Mouse (Mus musculus): ENCODE results near the gene Tnnc2. TPM values are rescaled to one million over a fixed set of nuclear protein-coding genes. Genes with fewer than 3 reads are reported as not detected.

The Tnnc2 gene
- total RNA-seq, 2 experiments from 2014 or later, result 0.53 TPM; not detected in 1

DNA sequence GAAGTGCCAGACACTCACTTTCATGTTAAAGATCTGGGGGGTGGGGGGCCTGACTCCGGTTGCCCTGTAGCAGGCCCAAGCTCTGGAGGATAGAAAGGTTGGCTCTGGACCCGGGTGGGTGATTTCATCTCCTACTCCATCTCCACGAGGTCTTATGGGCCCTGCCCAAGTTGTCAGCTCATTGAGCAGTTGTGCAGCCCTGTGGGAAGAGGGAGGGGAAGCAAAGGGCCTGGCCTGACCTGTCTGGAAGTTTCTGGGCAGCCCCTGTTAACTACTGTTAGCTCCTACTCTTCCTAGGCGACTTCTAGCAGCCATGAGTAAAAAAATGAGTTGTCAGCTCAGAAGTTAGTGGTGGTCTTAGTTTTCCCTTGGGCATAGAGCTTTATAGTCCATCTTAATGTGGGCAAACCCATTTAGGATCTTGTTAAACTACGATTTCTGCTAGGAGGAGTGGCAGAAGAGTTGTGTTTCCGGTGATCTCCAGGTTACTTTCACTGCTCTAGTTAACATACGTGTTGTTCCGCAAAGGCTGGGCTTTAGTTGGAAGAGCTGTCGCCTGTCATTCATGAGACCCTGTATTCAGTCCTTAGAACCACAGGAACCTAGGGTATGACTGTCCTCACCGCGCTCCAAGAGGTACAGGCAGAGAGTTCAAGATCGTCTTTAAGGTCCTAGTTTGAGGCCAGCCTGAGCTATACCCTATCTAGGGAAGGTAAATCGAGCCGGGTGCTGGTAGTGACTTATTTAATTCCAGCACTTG lies 6.4 kb downstream of the Tnnc2 start:
- no peak for DNase-seq

- DNase-seq, result no peak
These were observed 8.6 kb downstream of the Tnnc2 start for GRCm38 (mm10) chr2:164771123-164771522.

DNA sequence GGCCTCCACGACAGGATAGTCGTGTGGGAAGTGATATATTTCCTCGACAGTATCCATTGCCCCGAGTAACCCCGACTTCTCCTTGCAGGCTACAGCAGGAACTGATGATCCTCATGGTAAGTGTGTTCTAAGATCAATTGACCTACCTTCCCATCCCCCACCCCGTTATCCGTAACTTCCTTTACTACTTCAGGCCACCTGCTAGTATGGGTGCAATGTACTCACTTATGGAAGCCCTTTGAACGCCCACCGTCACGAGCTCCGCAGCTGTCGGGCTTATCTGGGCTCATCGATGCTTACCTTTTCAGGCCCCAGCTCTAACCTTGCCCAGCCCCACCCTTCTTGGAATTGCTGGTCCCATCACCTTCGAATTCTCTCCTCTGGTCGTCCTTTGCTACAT lies 9.5 kb downstream of the Tnnc2 start:
- DNase-seq, result no peak

DNA sequence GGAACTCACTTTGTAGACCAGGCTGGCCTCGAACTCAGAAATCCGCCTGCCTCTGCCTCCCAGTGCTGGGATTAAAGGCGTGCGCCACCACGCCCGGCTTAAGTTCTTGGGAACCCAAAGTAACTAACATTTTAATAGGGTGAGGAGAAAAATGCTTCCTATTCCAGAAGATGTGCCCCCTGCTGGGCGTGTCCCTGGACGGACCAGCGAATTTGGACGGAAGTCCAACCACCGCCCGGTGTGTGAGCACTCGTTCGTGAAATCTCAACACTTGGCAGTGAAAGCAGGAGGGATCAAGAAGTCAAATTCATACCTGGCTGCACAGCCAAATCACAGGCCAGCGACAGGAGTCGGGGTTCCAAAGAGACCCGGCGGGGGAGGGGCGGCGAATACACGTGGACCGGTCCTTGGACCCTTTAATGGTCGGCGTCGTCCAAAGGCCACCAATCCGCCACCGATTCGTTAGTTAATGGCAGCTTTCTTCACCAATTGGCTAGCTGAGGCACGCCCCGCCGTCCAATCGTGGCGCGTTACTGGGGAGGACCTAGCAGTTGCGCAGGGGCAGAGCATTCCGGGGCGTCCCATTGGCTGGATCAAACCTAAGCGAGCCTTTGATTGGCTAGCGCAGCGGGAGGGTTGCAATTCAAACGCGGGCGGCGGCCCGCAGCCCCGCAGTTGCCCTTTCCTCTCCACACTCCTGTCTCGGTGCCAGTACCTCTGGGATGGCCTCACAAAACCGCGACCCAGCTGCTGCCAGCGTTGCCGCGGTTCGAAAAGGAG lies 10.3 kb downstream of the Tnnc2 start, which contains the start of gene Ube2c:
Gene Ube2c (plus strand): TSS at position 641 of the 780 bp plus-strand sequence.
- DNase-seq, result peak; percentile 96 to 98

- no peak for DNase-seq
These were observed 11.8 kb downstream of the Tnnc2 start for GRCm38 (mm10) chr2:164767812-164768540.

DNA sequence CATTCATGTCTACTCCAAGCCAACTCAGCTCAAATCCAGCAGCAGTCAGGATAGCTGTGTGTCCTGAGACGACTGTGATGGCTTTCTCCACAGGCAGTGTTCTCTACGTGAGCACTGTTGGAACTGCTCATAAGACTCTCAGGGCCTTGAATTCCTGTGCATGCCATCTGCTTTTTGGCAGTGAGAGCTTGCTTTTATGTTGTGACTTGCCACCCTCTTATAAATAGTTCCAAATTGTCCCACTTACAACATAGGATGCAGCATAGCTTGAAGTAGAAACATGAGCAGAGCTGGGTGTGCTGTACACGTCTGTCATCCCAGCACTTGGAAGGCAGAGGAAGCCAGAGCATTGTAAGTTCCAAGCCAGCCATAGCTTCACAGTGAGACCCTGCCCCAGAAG lies 13.9 kb downstream of the Tnnc2 start:
- DNase-seq, result no peak

- DNase-seq, result no peak
These were observed 17.2 kb downstream of the Tnnc2 start for GRCm38 (mm10) chr2:164762593-164762992.

DNA sequence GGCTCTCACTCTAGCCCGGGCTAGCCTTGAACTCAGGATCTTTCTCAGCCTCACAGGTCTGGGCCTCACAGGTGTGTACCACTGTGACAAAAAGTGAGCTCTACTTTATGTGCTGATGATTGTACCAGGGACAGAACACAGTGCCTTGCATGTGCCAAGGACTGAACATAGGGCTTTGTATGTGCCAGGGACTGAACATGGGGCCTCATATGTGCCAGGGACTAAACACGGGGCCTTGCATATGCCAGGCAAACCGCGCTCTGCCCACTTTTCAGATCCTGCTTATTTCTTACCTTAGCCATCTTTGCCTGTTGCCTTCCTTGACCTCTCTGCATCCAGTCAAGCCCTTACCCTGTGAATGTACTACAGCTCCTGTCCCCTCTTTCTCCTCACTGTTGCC lies 17.8 kb downstream of the Tnnc2 start:
- DNase-seq, result no peak

DNA sequence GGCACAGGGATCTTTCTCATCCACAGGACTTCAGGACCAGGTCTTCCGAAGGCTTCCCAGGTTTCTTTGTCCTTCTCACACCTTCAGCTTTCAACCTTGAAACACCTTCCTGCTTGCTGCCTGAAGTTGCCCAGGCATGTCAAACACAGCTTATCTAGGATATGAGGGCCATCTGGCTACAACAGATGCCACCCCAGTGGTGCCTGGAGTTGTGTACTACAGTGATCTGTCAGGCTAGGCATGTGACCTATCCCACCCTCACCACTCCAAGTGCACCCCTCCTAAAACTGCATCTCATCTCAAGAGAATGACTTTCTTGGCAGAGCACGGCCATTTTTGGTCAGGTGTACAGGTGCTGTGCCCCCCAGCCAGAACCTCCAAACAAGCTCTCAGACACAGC lies 18.3 kb downstream of the Tnnc2 start:
- no peak for DNase-seq

DNA sequence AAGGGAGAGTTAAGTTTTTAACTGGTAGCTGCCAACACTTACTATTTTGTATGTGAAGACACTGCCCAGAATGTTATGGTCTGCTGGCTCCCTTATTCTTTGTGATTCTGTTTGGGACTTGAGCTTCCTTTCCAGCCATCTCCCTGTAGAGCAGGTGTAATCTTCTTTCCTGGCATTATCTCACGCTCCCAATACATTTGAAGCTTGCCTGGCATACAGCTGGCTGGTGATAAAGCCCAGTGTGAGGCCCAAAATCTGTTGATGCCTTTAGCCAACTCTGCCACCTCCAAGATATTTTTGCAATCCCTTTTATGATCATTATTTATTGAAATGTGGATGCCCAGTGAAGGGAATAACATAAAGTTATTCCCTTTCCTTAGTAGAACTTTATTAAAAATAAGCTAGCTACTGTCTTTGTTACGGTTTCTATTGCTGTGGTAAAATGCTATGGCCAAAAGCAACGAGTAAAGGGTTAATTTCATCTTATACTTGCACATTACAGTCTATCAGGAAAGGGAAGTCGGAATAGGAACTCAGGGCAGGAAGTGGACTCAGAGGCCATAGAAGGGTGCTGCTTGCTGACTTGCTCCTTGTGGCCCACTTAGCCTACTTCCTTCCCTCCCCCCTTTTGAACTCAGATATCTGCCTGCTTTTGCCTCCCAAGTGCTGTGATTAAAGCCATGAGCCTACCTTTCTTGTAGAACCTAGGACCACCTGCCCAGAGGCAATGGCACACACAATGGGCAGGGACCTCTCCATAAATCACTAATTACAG lies 19.5 kb downstream of the Tnnc2 start:
- no peak for DNase-seq

DNA sequence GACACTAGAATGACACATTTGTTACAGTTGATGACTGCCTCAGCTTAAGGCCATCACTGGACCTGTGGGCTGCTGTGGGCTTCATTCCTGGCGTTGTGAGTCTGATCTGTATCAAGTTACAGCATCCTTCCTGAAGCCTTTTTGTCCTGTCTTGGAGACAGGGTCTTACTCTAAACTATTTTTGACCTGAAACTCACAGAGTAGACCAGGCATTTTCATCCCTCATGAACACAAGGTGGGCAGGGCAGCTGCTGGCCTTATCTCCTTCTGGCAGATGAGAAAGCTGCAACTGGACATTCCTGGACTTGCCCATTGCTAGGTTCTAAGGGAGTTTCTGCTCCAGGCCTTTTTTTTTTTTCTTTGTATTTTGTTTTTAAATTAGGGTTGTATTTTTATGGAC lies 21.1 kb downstream of the Tnnc2 start:
- no peak for DNase-seq

DNA sequence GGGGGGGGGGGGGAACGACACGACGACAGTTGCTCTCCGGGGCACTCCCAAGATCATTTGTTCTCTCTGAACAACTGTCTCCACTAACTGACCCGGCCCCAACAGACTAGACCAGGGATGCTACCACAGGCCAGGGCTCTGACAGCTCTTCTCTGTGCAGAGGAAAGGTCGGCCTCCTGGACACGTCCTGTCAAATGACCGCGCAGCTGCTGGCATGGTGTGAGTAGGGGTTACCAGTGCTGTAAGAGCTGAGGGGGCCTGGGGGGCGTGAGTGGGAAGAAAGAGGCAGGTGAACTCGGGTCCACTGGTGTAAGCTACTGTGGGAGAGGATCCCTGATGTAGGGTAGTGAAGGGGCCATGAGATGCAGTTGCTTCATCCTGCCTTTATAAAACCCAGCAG lies 21.9 kb downstream of the Tnnc2 start:
- no peak for DNase-seq

- no peak for DNase-seq
These were observed 25.0 kb downstream of the Tnnc2 start for GRCm38 (mm10) chr2:164754800-164755199.

GRCm38 (mm10) chr2:164754105-164754504 lies 25.7 kb downstream of the Tnnc2 start:
- DNase-seq, result no peak

GRCm38 (mm10) chr2:164752454-164752853 lies 27.3 kb downstream of the Tnnc2 start:
- peak in 1 of 2 experiments; percentile 33 for DNase-seq

DNA sequence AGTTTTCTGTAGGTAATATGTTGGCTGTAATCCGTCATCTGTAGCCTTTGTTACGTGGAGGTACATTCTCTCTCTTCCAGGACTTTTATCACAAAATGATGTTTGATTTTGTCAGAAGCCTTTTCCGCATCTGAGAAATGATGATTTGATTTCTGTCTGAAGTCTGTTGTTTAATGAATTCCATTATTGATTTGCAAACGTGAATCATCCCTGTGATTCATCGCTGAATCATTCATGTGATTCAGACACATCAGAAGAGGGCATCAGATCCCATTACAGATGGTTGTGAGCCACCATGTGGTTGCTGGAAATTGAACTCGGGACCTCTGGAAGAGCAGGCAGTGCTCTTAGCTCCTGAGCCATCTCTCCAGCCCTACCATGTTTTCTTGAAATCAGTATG lies 30.8 kb downstream of the Tnnc2 start:
- no peak for DNase-seq

- DNase-seq, result no peak
These were observed 31.6 kb downstream of the Tnnc2 start for GRCm38 (mm10) chr2:164748191-164748590.

GRCm38 (mm10) chr2:164746693-164747092 lies 33.1 kb downstream of the Tnnc2 start:
- DNase-seq, result no peak

- DNase-seq, result peak; percentile 94 to 97
These were observed 33.8 kb downstream of the Tnnc2 start, which contains the start of the genes Wfdc3 and Dnttip1 for GRCm38 (mm10) chr2:164745843-164746479. Wfdc3 (minus strand) TSS chr2:164745931. Dnttip1 (plus strand) TSS chr2:164745983.

- DNase-seq, result no peak
These were observed 34.8 kb downstream of the Tnnc2 start for GRCm38 (mm10) chr2:164744987-164745386.

DNA sequence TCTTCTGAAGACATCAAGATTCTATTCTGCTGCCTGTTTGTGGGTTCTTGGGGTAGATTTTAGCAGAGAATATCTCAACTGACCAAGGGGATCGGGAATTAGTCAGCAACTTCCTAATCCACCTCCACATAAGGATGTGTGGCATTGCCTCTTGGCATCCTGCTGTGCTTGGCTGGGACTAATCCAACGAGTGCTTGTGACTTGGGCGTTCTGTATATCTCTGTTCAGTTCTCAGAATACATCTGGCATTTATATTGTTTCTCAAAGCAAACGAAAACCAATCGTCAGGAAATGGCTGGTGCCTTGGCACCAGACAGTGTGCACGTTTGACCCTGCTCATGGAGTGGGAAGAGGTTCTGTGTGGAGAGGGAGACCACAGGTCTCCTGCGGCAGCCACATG lies 39.9 kb downstream of the Tnnc2 start:
- DNase-seq, result no peak

All from adrenal gland, postnatal 36 days (tissue).